Mouse (Mus musculus): Measurements from ENCODE around the gene Zdhhc14. TPM values are rescaled to one million over a fixed set of nuclear protein-coding genes. Genes with fewer than 3 reads are reported as not detected.
"Not testable (repeated sequence)": the region's sequence is repeated elsewhere in the genome, so short reads cannot be mapped to it uniquely, and the experiment has no call there.

Zdhhc14 gene
- polyA plus RNA-seq, 1 experiment from 2014 or later, result 7.2 TPM

DNA sequence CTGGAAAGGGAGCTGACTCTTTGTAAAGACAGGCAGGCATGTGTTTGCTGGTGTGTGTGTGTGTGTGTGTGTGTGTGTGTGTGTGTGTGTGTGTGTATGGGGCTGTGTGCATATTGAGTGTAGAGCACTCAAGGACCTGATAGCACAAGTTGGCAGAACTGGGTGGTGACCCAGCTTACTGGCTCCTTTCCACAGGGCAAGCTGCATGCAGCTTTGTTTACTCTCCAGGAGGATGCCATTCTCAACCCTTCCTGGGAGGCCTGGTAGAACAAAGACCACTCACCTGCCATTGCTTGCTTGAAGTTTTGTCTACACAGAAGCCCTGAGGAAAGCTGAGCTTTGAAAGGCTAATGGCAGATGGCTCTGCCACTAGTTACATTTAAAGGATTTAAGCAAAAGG, 130.8 kb downstream of the Zdhhc14 start:
- no peaks in the 10 kb centered on the region for H3K9me3 ChIP-seq
- ATAC-seq (ENCODE audit: low FRiP score, low read depth), result no peak

DNA sequence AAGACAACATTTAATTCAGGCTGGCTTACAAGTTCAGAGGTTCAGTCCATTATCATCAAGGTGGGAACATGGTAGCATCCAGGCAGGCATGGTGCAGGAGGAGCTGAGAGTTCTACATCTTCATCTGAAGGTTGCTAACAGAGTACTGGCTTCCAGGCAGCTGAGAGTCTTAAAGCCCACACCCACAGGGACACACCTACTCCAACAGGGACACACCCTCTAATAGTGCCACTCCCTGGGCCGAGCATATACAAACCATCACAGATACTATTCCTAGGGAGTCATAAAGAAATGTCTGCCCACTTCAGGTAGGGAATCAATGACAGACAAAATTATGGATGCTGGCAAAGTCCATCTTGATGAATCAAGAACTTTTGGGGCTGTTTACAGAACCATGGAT, 132.5 kb downstream of the Zdhhc14 start:
- not testable (repeated sequence) for H3K9me3 ChIP-seq; H3K4me1 ChIP-seq; H3K27ac ChIP-seq; H3K36me3 ChIP-seq; H3K9ac ChIP-seq; H3K4me2 ChIP-seq (replicated peaks); H3K4me3 ChIP-seq; ATAC-seq (ENCODE audit: low FRiP score, low read depth); H3K27me3 ChIP-seq (replicated peaks)
- 83% methylated on average over 1 of the region's 1 CpGs for WGBS

More for the DNA sequence above, 130.8 kb downstream of the Zdhhc14 start:
- no peaks in the 10 kb centered on the region for H3K36me3 ChIP-seq
- no peaks in the 10 kb centered on the region for H3K4me1 ChIP-seq
- H3K9ac ChIP-seq, result no peak overlapping the region
- no peak overlapping the region for H3K4me3 ChIP-seq
- H3K27me3 ChIP-seq (replicated peaks), result no peaks in the 10 kb centered on the region
- H3K27ac ChIP-seq, result no peak overlapping the region
- H3K4me2 ChIP-seq (replicated peaks), result no peak overlapping the region

GRCm38 (mm10) chr17:5626402-5626801, 134.0 kb downstream of the Zdhhc14 start:
- 84% methylated on average over 3 of the region's 3 CpGs for WGBS
- ATAC-seq (ENCODE audit: low FRiP score, low read depth), result no peak
- Histone ChIP-seq H3K36me3 (no peaks in the 10 kb centered on the region), H3K4me3 (no peak overlapping the region), H3K27ac (no peak overlapping the region), H3K4me2 (replicated peaks) (no peak overlapping the region), H3K4me1 (no peaks in the 10 kb centered on the region), H3K9me3 (no peaks in the 10 kb centered on the region), H3K27me3 (replicated peaks) (no peaks in the 10 kb centered on the region), H3K9ac (no peak overlapping the region)

- whole genome bisulfite sequencing, result 93% methylated on average over 5 of the region's 5 CpGs
- Histone ChIP-seq H3K27ac (no peak overlapping the region), H3K9ac (no peak overlapping the region), H3K4me3 (no peak overlapping the region), H3K4me2 (replicated peaks) (no peak overlapping the region), H3K9me3 (no peaks in the 10 kb centered on the region), H3K36me3 (no peaks in the 10 kb centered on the region), H3K27me3 (replicated peaks) (no peaks in the 10 kb centered on the region), H3K4me1 (no peaks in the 10 kb centered on the region)
- ATAC-seq (ENCODE audit: low FRiP score, low read depth), result no peak
Measured at GRCm38 (mm10) chr17:5627664-5628063, 135.3 kb downstream of the Zdhhc14 start.

DNA sequence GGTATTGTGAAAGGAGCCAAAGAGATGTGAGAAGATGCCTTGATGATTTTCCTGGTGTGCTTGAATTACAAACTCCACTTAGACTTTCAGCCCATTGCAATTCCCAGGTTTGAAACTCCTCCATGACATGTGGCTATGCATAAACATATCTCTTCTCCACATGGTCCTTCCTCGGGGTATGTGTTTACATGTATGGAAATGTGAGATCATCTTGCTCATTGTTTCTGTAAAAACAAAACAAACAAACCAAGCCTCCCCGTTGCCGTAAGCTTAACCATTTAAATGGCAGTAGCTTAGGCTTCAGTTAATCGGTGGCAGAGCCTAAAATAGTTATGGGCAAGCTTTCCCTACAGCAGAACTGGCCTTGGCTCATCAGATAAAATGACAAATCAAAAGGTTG, 137.3 kb downstream of the Zdhhc14 start:
- H3K27ac ChIP-seq, result no peak overlapping the region
- H3K9me3 ChIP-seq, result no peaks in the 10 kb centered on the region
- H3K4me3 ChIP-seq, result no peak overlapping the region
- no peaks in the 10 kb centered on the region for H3K36me3 ChIP-seq
- H3K27me3 ChIP-seq (replicated peaks), result no peaks in the 10 kb centered on the region
- no peak for ATAC-seq (ENCODE audit: low FRiP score, low read depth)
- no peak overlapping the region for H3K4me2 ChIP-seq (replicated peaks)
- H3K9ac ChIP-seq, result no peak overlapping the region
- H3K4me1 ChIP-seq, result no peaks in the 10 kb centered on the region
- 80% methylated on average over 4 of the region's 4 CpGs for WGBS

- H3K27me3 ChIP-seq (replicated peaks), result no peaks in the 10 kb centered on the region
- H3K27ac ChIP-seq, result no peak overlapping the region
- no peaks in the 10 kb centered on the region for H3K36me3 ChIP-seq
- 78% methylated on average over 2 of the region's 2 CpGs for WGBS
- no peaks in the 10 kb centered on the region for H3K9me3 ChIP-seq
- no peak for ATAC-seq (ENCODE audit: low FRiP score, low read depth)
- no peak overlapping the region for H3K9ac ChIP-seq
- H3K4me3 ChIP-seq, result no peak overlapping the region
- no peak overlapping the region for H3K4me2 ChIP-seq (replicated peaks)
- H3K4me1 ChIP-seq, result no peaks in the 10 kb centered on the region
Measured at GRCm38 (mm10) chr17:5635254-5635653, 142.9 kb downstream of the Zdhhc14 start.

DNA sequence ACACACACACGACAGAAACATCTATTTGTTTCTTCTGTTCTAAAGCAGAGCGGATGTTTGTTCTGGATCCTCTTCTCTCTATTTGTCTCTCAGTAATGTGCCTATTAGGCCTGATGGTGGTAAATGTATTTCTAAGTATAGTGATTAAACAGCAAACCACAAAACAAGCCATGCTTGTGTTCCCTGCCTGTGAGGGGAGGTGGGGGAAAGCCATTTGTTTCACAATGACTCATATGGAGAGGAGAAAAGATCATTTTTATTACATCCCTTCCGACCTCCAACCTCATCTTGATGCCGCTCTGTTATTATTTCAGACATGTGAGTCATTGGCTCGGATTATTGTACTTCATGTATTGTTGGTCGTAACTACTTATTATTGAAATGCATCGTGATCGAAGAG, 149.1 kb downstream of the Zdhhc14 start:
- H3K9ac ChIP-seq, result no peak overlapping the region
- H3K4me3 ChIP-seq, result no peak overlapping the region
- no peak overlapping the region for H3K27ac ChIP-seq
- H3K4me2 ChIP-seq (replicated peaks), result no peak overlapping the region
- no peak for ATAC-seq (ENCODE audit: low FRiP score, low read depth)
- 88% methylated on average over 8 of the region's 8 CpGs for WGBS
- no peaks in the 10 kb centered on the region for H3K9me3 ChIP-seq
- H3K4me1 ChIP-seq, result no peaks in the 10 kb centered on the region
- no peaks in the 10 kb centered on the region for H3K36me3 ChIP-seq
- H3K27me3 ChIP-seq (replicated peaks), result no peaks in the 10 kb centered on the region

- no peak for ATAC-seq (ENCODE audit: low FRiP score, low read depth)
- Histone ChIP-seq H3K9ac (no peak overlapping the region), H3K27ac (no peak overlapping the region), H3K27me3 (replicated peaks) (no peaks in the 10 kb centered on the region), H3K36me3 (no peaks in the 10 kb centered on the region), H3K4me3 (no peak overlapping the region), H3K4me1 (no peaks in the 10 kb centered on the region), H3K9me3 (no peaks in the 10 kb centered on the region), H3K4me2 (replicated peaks) (no peak overlapping the region)
- 90% methylated on average over 15 of the region's 15 CpGs for WGBS
Measured at GRCm38 (mm10) chr17:5642918-5643721, 150.8 kb downstream of the Zdhhc14 start.

DNA sequence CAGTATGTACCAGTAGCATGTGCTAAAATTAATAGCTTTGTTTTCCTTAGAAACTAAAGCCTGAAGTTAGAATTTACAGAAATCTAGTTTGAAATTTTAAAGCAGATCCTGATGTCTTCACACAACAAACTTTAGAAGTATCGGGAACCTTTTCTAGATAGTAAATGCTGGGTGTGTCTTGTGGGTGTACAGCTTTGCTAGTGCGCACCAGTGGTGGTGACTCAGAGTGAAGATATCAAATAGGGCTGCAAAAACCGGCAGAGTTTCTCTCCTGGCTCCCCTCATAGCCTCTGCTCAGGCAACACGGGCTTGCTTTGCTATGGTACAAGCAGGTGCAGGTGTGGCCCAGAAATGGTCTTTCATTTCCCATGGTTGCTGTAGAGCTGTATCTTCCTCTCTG, 157.8 kb downstream of the Zdhhc14 start:
- ATAC-seq (ENCODE audit: low FRiP score, low read depth), result no peak
- 85% methylated on average over 4 of the region's 4 CpGs for WGBS
- Histone ChIP-seq H3K9ac (no peak overlapping the region), H3K4me3 (no peak overlapping the region), H3K36me3 (no peaks in the 10 kb centered on the region), H3K4me2 (replicated peaks) (no peak overlapping the region), H3K27me3 (replicated peaks) (no peaks in the 10 kb centered on the region), H3K4me1 (no peaks in the 10 kb centered on the region), H3K9me3 (no peaks in the 10 kb centered on the region), H3K27ac (no peak overlapping the region)

DNA sequence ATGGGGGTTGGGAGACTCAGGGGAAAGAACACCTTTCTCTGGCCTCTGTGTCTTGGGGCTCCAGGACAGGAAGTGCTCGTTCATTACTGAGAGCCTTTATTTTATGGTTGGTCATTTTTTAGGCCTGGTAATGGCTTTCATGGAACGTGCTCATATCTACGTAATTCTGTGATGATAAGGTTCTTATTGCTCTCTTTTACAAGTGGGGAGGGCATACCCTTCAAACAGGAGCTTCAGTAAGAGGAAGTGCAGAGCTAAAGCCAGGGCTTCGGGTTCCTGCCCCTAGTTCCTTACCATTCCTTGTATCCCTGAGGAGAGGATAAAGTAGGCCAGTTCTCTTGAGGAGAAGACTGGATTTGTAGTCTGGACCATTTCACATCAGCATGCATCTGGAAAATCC, 158.3 kb downstream of the Zdhhc14 start:
- no peaks in the 10 kb centered on the region for H3K27me3 ChIP-seq (replicated peaks)
- no peaks in the 10 kb centered on the region for H3K9me3 ChIP-seq
- no peak overlapping the region for H3K4me2 ChIP-seq (replicated peaks)
- WGBS, result 86% methylated on average over 4 of the region's 4 CpGs
- no peak overlapping the region for H3K27ac ChIP-seq
- no peaks in the 10 kb centered on the region for H3K36me3 ChIP-seq
- no peak overlapping the region for H3K4me3 ChIP-seq
- no peak overlapping the region for H3K9ac ChIP-seq
- no peak for ATAC-seq (ENCODE audit: low FRiP score, low read depth)
- no peaks in the 10 kb centered on the region for H3K4me1 ChIP-seq

- Histone ChIP-seq H3K4me3 (no peak overlapping the region), H3K9me3 (no peaks in the 10 kb centered on the region), H3K36me3 (no peaks in the 10 kb centered on the region), H3K4me1 (no peaks in the 10 kb centered on the region), H3K27me3 (replicated peaks) (no peaks in the 10 kb centered on the region), H3K27ac (no peak overlapping the region), H3K4me2 (replicated peaks) (no peak overlapping the region), H3K9ac (no peak overlapping the region)
- no peak for ATAC-seq (ENCODE audit: low FRiP score, low read depth)
- WGBS, result 87% methylated on average over 4 of the region's 4 CpGs
Measured at GRCm38 (mm10) chr17:5651551-5651950, 159.2 kb downstream of the Zdhhc14 start.

DNA sequence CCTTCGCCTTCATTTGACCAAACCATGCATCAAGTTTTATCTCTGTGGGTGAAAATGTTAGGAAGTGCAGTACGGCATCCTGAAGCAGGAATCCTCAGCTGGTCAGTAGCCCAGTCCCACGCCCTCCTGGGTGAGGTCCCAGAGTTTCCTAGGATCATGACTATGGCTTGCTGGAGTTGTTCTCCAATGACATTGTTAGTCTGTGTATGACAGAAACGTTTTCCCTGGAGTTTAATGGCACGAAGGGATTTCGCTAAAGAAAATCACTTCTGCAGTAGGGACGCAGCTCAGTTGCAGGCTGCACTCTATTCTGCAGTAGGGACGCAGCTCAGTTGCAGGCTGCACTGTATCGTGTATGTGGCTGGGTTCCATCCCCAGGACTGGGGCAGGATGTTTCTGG, 161.6 kb downstream of the Zdhhc14 start:
- H3K36me3 ChIP-seq, result no peaks in the 10 kb centered on the region
- no peaks in the 10 kb centered on the region for H3K4me1 ChIP-seq
- H3K4me3 ChIP-seq, result no peak overlapping the region
- H3K27me3 ChIP-seq (replicated peaks), result no peaks in the 10 kb centered on the region
- H3K27ac ChIP-seq, result no peak overlapping the region
- H3K9me3 ChIP-seq, result no peaks in the 10 kb centered on the region
- ATAC-seq (ENCODE audit: low FRiP score, low read depth), result no peak
- WGBS, result 90% methylated on average over 9 of the region's 9 CpGs
- no peak overlapping the region for H3K4me2 ChIP-seq (replicated peaks)
- H3K9ac ChIP-seq, result no peak overlapping the region

DNA sequence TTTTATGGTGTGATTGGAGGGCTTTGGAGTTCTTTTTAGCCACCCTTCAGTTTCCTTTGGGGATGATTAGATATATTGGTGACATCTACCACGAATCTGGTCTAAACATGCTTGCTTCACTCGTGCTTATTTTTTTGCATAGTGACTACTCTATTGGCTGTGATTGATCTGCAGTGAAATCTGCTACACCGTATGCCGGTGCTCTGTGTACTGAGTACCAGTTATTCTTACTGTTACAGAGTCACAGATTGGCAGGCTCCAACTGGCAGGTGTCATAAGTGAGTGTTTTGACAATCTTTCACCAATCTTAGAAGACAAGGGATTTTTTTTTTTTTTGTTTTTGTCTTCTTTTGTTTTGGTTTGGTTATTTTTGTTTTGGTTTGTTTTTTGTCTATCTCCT, 163.2 kb downstream of the Zdhhc14 start:
- 93% methylated on average over 4 of the region's 4 CpGs for WGBS
- no peaks in the 10 kb centered on the region for H3K36me3 ChIP-seq
- no peak for ATAC-seq (ENCODE audit: low FRiP score, low read depth)
- no peak overlapping the region for H3K4me3 ChIP-seq
- H3K27me3 ChIP-seq (replicated peaks), result no peaks in the 10 kb centered on the region
- no peaks in the 10 kb centered on the region for H3K4me1 ChIP-seq
- no peaks in the 10 kb centered on the region for H3K9me3 ChIP-seq
- H3K9ac ChIP-seq, result no peak overlapping the region
- H3K27ac ChIP-seq, result no peak overlapping the region
- no peak overlapping the region for H3K4me2 ChIP-seq (replicated peaks)
